In genomic region chr7:79547092-79547491, GRCm38 (mm10) we compare ENCODE assay signal across 8 mouse cellular contexts.
DNase-seq lines count a peak whose midpoint lies in the region; ATAC-seq lines count a peak whose summit lies in the region.

No protein-coding gene starts in this region.

- peak; percentile 86 for ATAC-seq in hindbrain, embryonic 15.5 days (ENCODE audit: low FRiP score, low read depth)
- ATAC-seq in megakaryocyte-erythroid progenitor cell, adult 5-6 weeks (replicated peaks; ENCODE audit: low FRiP score, low TSS enrichment, poor library complexity, severe bottlenecking), result peak; percentile 85
- no peak for ATAC-seq in activated CD4-positive, CD25-positive, alpha-beta regulatory T cell, adult 4 months

- peak overlapping the region; percentile 17 for H3K4me2 ChIP-seq in hindbrain, embryonic 15.5 days

- H3K4me3 ChIP-seq in hindbrain, embryonic 15.5 days, result no peak overlapping the region

- peaks cover 12% of the 10 kb centered on the region; the same call in 1 of the 2 replicates for H3K27me3 ChIP-seq in hindbrain, embryonic 15.5 days

- H3K27ac ChIP-seq in hindbrain, embryonic 15.5 days (replicated peaks), result peak overlapping the region; percentile 73

- peaks cover 39% of the 10 kb centered on the region for H3K4me1 ChIP-seq in hindbrain, embryonic 15.5 days (replicated peaks)

- DNase-seq in Muller cell, postnatal 12 days (ENCODE audit: inconsistent ontology term), result peak; percentile 87
- peak; percentile 96 to 97 for DNase-seq in cerebellum, adult 18-20 months
- DNase-seq in frontal cortex, adult 2 months (ENCODE audit: extremely low spot score in 1 of 2, low spot score in 1 of 2), result peak; percentile 90 to 99
- peak; percentile 97 to 99 for DNase-seq in left cerebral cortex, adult 18-20 months (ENCODE audit: low spot score in 2 of 2)
- DNase-seq in skeletal muscle tissue, adult 2 months (ENCODE audit: low read depth, low spot score), result peak; percentile 25

- H3K9ac ChIP-seq in hindbrain, embryonic 15.5 days, result no peak overlapping the region

- 2% methylated on average over 15 of the region's 15 CpGs for WGBS in hindbrain, embryonic 15.5 days

- H3K9me3 ChIP-seq in hindbrain, embryonic 15.5 days, result no peaks in the 10 kb centered on the region

- H3K36me3 ChIP-seq in hindbrain, embryonic 15.5 days, result no peaks in the 10 kb centered on the region

Comparison
In these comparisons a context has a peak if more than half of its experiments do, and no peak if none do; other contexts are left out.
1. DNase-seq: peak in every context shown above with its lines; median percentile 98 in left cerebral cortex, adult 18-20 months; 96 in cerebellum, adult 18-20 months; 94 in frontal cortex, adult 2 months; 87 in Muller cell, postnatal 12 days; 25 in skeletal muscle tissue, adult 2 months.